Mouse (Mus musculus) kidney, adult 2 months (tissue): ENCODE results near the gene Tfpt. TPM values are rescaled to one million over a fixed set of nuclear protein-coding genes. Genes with fewer than 3 reads are reported as not detected.
A peak's percentile ranks its signal among the peaks of the same experiment; 100 is the strongest.
"Not testable (repeated sequence)": the region's sequence is repeated elsewhere in the genome, so short reads cannot be mapped to it uniquely, and the experiment has no call there.

Source experiments
- DNase-seq: peaks from one replicate; pipeline ENCODE4 v3.0.0; 2021
- H3K27ac ChIP-seq: fragments of 200-500 bp; 2 replicates; pipeline ENCODE4 v1.5.1; 2012; ENCODE audit warnings: low read depth, low read length, control low read depth, inconsistent platforms; ENCODE audit not compliant: insufficient read depth
- H3K27me3 ChIP-seq: fragments of 200-500 bp; replicated peaks from 2 replicates; pipeline ENCODE4 v1.6.1; 2012; ENCODE audit warnings: mild to moderate bottlenecking, moderate library complexity, low read length, inconsistent platforms; ENCODE audit not compliant: control insufficient read depth, insufficient read depth
- H3K36me3 ChIP-seq: fragments of 200-500 bp; 2 replicates; pipeline ENCODE4 v1.6.1; 2012; ENCODE audit warnings: mild to moderate bottlenecking, moderate library complexity, low read length, inconsistent platforms; ENCODE audit not compliant: control insufficient read depth, insufficient read depth
- H3K4me1 ChIP-seq: fragments of 200-500 bp; 2 replicates; pipeline ENCODE4 v1.6.1; 2011; ENCODE audit warnings: low read length; ENCODE audit not compliant: control insufficient read depth, insufficient read depth
- H3K4me3 ChIP-seq: fragments of 200-500 bp; 2 replicates; pipeline ENCODE4 v1.5.1; 2011; ENCODE audit warnings: mild to moderate bottlenecking, low read depth, low read length, control low read depth; ENCODE audit not compliant: insufficient read depth
- CTCF ChIP-seq: fragments of 200-500 bp; conservative IDR thresholded peaks from 2 replicates; pipeline ENCODE4 v1.5.1; 2011; ENCODE audit warnings: low read depth, mild to moderate bottlenecking, control low read depth, low read length, moderate library complexity, mixed read lengths; ENCODE audit not compliant: insufficient read depth, insufficient read length
- POLR2A ChIP-seq: fragments of 200-500 bp; IDR thresholded peaks from one replicate; pipeline ENCODE4 v1.6.1; 2011; ENCODE audit warnings: low read depth, low read length, control low read depth
- WGBS: fragments of 180-500 bp; shearing (Covaris S2); methylation state at CpG from one replicate; pipeline ENCODE4 v1.1.7; 2018; 5-methylcytosine and 5-hydroxymethylcytosine counted together
- polyA plus RNA-seq: library from polyadenylated mRNA; depleted of rRNA; stranded (reverse); fragments of >200 nt; gene quantifications from 2 replicates; pipeline ENCODE4 v1.2.3, GENCODE M21; 2012

The Tfpt gene
- polyA plus RNA-seq, 1 experiment: 9.9 TPM

GRCm38 (mm10) chr7:3607391-3607790 lies 22.3 kb downstream of the Tfpt start:
- no peaks in the 10 kb centered on the region for H3K36me3 ChIP-seq
- TF ChIP-seq POLR2A: no peak
- no peak for TF ChIP-seq CTCF
- no peak for DNase-seq
- H3K27me3 ChIP-seq: no peaks in the 10 kb centered on the region
- no peak overlapping the region for H3K27ac ChIP-seq
- H3K4me3 ChIP-seq: no peak overlapping the region
- WGBS: 64% methylated on average over 6 of the region's 6 CpGs
- no peaks in the 10 kb centered on the region for H3K4me1 ChIP-seq

GRCm38 (mm10) chr7:3606798-3607197 lies 22.9 kb downstream of the Tfpt start:
- Histone ChIP-seq H3K4me3 (no peak overlapping the region), H3K36me3 (no peaks in the 10 kb centered on the region), H3K27me3 (no peaks in the 10 kb centered on the region), H3K4me1 (no peaks in the 10 kb centered on the region), H3K27ac (no peak overlapping the region)
- 16% methylated on average over 2 of the region's 2 CpGs for WGBS
- TF ChIP-seq POLR2A (no peak), CTCF (peak; percentile 58)
- peak; percentile 66 for DNase-seq

- 2% methylated on average over 4 of the region's 4 CpGs for WGBS
- TF ChIP-seq CTCF (peak; percentile 51), POLR2A (no peak)
- DNase-seq: peak; percentile 83
These were observed 28.6 kb downstream of the Tfpt start for GRCm38 (mm10) chr7:3601119-3601518.

GRCm38 (mm10) chr7:3597755-3598154 lies 32.0 kb downstream of the Tfpt start:
- not testable (repeated sequence) for H3K4me3 ChIP-seq, H3K27me3 ChIP-seq, H3K27ac ChIP-seq, DNase-seq, H3K36me3 ChIP-seq, H3K4me1 ChIP-seq
- WGBS: 51% methylated on average over 1 of the region's 1 CpGs

More at GRCm38 (mm10) chr7:3601119-3601518, 28.6 kb downstream of the Tfpt start:
- no peak overlapping the region for H3K27ac ChIP-seq
- H3K4me3 ChIP-seq: no peak overlapping the region
- no peaks in the 10 kb centered on the region for H3K36me3 ChIP-seq
- no peaks in the 10 kb centered on the region for H3K4me1 ChIP-seq
- no peaks in the 10 kb centered on the region for H3K27me3 ChIP-seq

DNA sequence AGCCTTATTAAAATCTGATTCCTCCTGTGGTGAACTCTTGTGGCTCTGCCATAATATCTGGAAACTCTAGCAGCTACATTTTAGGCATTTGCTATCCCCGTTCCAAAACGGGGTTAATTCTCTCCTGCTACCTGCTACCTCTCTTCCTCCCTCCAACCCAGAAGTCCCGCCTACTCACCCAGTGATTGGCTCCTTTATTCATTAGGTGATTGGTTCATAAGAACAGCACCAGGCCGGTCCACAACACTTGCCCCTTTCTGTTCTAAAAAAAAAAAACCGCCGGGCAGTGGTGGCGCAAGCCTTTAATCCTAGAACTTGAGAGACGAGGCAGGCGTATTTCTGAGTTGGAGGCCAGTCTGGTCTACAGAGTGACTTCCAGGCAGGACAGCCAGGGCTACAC lies 34.6 kb downstream of the Tfpt start:
- no peaks in the 10 kb centered on the region for H3K27me3 ChIP-seq
- H3K27ac ChIP-seq: no peak overlapping the region
- no peaks in the 10 kb centered on the region for H3K36me3 ChIP-seq
- 7% methylated on average over 9 of the region's 9 CpGs for WGBS
- no peak for TF ChIP-seq POLR2A
- no peak for TF ChIP-seq CTCF
- DNase-seq: peak; percentile 76
- H3K4me1 ChIP-seq: no peaks in the 10 kb centered on the region
- no peak overlapping the region for H3K4me3 ChIP-seq

DNA sequence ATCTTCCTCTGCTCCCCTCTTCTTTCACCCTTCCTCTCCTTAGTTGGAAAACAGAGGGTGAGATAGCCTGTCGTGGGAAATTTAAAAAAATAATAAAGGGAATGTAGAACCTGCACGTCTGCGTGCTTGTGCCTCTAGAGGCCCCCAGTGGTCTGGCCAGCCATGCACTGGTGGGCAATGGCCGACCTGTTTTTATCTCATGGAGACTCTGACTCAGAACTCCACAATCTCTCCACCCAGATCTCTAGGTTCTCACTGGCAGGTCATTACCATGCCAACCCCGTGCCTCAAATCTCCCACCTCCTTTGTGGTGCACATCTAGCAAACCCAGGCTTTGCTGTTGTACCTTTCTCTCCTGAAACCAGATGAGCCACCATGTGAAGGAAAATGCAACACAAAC lies 35.0 kb downstream of the Tfpt start:
- Histone ChIP-seq H3K27ac (no peak overlapping the region), H3K4me1 (no peaks in the 10 kb centered on the region), H3K4me3 (peak overlapping the region; percentile 32; the same call in 1 of the 2 replicates), H3K27me3 (no peaks in the 10 kb centered on the region), H3K36me3 (no peaks in the 10 kb centered on the region)
- WGBS: 15% methylated on average over 5 of the region's 5 CpGs
- TF ChIP-seq CTCF: no peak
- TF ChIP-seq POLR2A: no peak
- no peak for DNase-seq

GRCm38 (mm10) chr7:3593855-3594254 lies 35.9 kb downstream of the Tfpt start:
- Histone ChIP-seq H3K4me1 (no peaks in the 10 kb centered on the region), H3K27me3 (no peaks in the 10 kb centered on the region), H3K36me3 (no peaks in the 10 kb centered on the region), H3K27ac (no peak overlapping the region), H3K4me3 (no peak overlapping the region)
- TF ChIP-seq CTCF: no peak
- no peak for TF ChIP-seq POLR2A
- no peak for DNase-seq

- no peaks in the 10 kb centered on the region for H3K4me1 ChIP-seq
- no peak overlapping the region for H3K27ac ChIP-seq
- no peak for TF ChIP-seq CTCF
- no peak for DNase-seq
- 68% methylated on average over 1 of the region's 1 CpGs for WGBS
- no peaks in the 10 kb centered on the region for H3K27me3 ChIP-seq
- no peak overlapping the region for H3K4me3 ChIP-seq
- no peaks in the 10 kb centered on the region for H3K36me3 ChIP-seq
These were observed 38.2 kb downstream of the Tfpt start for GRCm38 (mm10) chr7:3591534-3591933.
